Mouse (Mus musculus): Measurements from ENCODE around the gene Upk3a. TPM values are rescaled to one million over a fixed set of nuclear protein-coding genes. Genes with fewer than 3 reads are reported as not detected.

Gene Upk3a
- not detected in 2 replicates for polyA plus RNA-seq (2016; fragmentation: Nextera tagmentation; extraction: Ambion mirVana)

DNA sequence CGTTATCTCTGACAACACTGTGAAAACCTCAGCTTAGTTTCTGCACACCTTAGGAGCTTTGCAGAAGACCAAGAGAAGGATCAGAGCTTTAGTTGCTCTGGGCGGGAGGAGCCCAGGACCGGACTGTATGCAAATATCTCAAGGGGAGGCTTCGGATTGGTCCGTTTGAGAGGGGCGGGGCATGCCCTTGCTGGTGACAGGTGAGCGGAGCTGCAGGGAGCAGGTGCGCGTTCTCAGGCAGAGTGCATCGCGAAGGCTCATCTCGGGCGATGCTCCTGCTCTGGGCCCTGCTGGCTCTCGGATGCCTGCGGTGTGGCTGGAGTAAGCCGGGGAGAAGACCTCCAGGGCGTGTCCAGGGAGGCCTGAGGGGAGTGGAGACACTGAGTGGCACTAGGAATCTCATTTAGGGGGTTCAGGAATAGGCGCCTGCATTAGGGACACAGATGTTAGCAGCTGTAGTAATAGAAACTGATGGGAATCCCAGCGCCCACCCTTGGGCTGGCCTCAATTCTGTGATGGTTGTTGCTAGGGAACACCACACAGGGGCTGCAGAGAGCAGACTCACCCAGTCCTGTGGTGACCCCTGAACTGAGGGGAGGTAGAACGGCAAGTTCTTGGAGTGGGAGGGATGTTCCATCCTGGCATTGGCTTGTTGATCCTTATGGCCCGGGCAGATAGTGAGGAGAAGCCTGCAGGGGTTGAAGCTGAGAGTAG, at the start of gene Upk3a:
TSS of gene Upk3a (plus strand) at position 191 of the 714 bp plus-strand sequence.
- DNase-seq (ENCODE audit: extremely low spot score, low spot score) = no peak
- H3K4me3 ChIP-seq = peak within 1 kb of the TSS; percentile 27
- peaks cover 27% of the 10 kb centered on the region for H3K4me1 ChIP-seq
- H3K36me3 ChIP-seq (replicated peaks) = no peaks in the 10 kb centered on the region
- H3K9me3 ChIP-seq = no peaks in the 10 kb centered on the region
- H3K27me3 ChIP-seq (ENCODE audit: poor library complexity, severe bottlenecking) = peaks cover 53% of the 10 kb centered on the region
- no peak within 1 kb of the TSS for H3K27ac ChIP-seq
- WGBS = 7% methylated on average over 21 of the region's 21 CpGs

DNA sequence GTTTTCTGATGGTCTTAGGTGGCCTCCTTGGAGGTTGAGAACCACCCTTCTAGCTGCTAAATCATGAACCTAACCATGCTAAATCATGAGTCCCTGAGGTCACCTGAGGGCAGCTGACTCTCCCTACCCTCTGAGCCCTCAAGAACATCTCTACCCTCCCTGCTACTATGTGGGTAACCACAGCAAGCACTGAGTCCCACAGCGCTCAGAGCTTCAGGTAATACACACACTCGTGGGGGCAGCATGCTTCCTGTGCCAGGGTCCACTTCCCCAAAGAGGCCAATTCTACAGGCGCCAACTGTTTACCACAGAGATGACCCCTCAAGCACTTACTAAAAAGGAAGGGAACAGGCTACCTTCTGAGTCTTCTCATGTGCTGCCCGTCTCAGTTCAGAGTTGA, 48.4 kb upstream of the Upk3a start:
- 91% methylated on average over 4 of the region's 4 CpGs for WGBS
- Histone ChIP-seq H3K4me1 (peaks cover 9% of the 10 kb centered on the region), H3K9me3 (no peaks in the 10 kb centered on the region), H3K27me3 (ENCODE audit: poor library complexity, severe bottlenecking) (no peaks in the 10 kb centered on the region), H3K27ac (no peak overlapping the region), H3K4me3 (no peak overlapping the region), H3K36me3 (replicated peaks) (peaks cover 12% of the 10 kb centered on the region)
- DNase-seq (ENCODE audit: extremely low spot score, low spot score) = no peak

DNA sequence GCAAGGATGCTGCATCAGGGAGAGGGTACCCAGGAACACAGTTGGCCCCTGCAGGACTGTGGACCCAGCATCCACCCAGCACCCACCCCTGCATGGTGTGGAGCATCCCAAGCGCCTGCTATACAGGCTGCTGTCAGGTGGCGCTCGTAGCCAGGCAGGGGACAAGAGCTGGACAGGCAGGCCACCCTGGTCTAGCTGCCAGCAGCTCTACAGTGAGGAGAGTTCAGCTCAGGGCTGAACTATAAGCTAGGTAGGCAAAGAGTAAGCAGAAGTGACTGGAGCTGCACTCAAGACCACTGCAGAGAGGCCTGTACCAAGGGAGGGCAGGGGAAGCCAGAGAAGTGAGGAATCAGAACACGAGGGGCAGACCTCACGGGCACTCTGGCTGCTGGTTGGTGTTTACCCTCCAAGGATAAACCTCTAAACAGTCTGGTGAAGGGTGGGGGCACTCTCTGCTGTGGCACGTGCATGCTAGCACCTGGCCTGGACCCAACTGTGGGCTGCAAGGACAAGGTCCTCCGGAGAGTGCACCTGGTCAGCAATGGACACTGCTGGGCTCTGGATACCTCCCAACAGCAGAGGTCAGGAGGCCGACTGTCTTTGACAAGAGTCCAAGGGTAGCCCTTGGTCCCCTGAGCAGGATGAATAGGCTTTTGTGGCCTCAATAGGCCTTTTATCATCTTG, 43.9 kb upstream of the Upk3a start:
- Histone ChIP-seq H3K4me1 (peaks cover 47% of the 10 kb centered on the region), H3K9me3 (no peaks in the 10 kb centered on the region), H3K36me3 (replicated peaks) (peaks cover 12% of the 10 kb centered on the region), H3K4me3 (peak overlapping the region; percentile 16; the same call in 1 of the 2 replicates), H3K27me3 (ENCODE audit: poor library complexity, severe bottlenecking) (no peaks in the 10 kb centered on the region), H3K27ac (peak overlapping the region; percentile 79)
- DNase-seq (ENCODE audit: extremely low spot score, low spot score) = no peak
- WGBS = 53% methylated on average over 8 of the region's 8 CpGs

DNA sequence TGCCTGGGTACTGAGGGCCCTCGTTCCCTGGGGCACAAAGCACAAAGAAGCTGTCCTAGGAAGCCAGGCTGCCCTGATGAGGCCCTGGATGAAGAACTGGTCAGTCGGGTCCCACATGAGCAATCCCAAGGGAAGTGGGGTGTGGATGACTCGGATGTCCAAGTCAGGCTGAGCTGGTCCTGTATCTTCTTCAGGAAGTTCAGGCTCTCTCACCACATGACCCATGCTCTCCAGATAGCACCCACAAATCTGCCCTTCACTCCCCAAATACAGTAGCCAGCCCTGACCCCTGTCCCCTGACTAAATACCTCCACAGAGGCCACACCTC, 43.4 kb upstream of the Upk3a start:
- Histone ChIP-seq H3K9me3 (no peaks in the 10 kb centered on the region), H3K27me3 (ENCODE audit: poor library complexity, severe bottlenecking) (no peaks in the 10 kb centered on the region), H3K4me1 (peaks cover 47% of the 10 kb centered on the region), H3K4me3 (peak overlapping the region; percentile 16; the same call in 1 of the 2 replicates), H3K27ac (peak overlapping the region; percentile 79), H3K36me3 (replicated peaks) (peaks cover 12% of the 10 kb centered on the region)
- 17% methylated on average over 3 of the region's 3 CpGs for WGBS
- DNase-seq (ENCODE audit: extremely low spot score, low spot score) = no peak

DNA sequence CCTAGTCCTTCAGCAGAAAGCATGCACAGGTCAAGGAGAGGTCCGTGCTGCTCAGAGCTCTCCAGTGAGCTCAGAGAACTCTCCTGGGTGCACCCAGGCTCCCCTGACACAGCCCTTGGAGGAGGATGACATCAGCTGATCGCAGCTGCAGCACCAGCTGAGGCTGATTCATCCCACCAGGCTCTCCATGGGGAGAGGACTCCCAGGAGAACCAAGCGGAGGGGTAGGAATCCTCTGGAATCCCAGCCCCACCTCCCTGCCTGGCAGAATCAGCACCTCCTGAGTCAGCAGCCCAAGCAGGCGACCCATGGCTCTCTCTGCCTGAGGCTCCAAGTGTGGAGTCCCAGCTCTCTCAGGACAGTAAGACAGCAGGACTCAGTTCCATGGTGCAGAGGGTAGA, 41.2 kb upstream of the Upk3a start:
- no peak overlapping the region for H3K4me3 ChIP-seq

DNA sequence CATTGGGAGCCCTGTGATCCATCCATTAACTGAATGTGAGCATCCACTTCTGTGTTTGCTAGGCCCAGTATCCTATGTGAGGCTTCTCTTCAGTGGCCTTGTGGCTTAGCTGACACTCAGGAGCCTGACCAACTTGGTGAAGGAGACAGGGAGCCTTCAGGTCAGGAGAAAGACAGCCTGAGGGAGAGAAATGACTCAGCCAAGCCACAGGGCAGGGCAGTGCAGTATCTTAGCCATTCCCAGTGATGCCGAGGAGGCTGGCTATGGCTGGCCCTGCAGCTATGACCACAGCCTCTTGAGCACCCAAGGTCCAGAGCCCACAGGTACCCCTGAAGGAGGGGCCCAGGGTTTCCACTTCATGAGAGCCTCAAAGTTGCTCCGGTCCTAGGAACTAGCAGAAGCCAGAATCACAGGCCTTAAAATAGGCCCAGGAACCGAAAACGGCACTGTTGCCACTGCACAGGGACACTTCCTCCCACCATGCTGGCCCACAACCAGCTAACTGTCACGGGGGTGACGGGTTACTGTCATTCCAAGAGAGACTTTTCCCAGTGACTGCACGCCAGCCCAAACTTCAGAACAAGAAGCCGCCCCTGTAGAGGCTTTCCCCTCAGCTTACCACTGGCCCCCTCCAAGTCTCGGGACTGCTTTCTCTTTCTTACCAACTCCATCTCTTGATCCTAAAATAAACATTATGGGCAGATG, 35.2 kb upstream of the Upk3a start:
- no peaks in the 10 kb centered on the region for H3K9me3 ChIP-seq
- no peak overlapping the region for H3K4me3 ChIP-seq
- H3K4me1 ChIP-seq = peaks cover 30% of the 10 kb centered on the region
- peaks cover 23% of the 10 kb centered on the region for H3K36me3 ChIP-seq (replicated peaks)
- DNase-seq (ENCODE audit: extremely low spot score, low spot score) = no peak
- no peak overlapping the region for H3K27ac ChIP-seq
- no peaks in the 10 kb centered on the region; the same call in 1 of the 2 replicates for H3K27me3 ChIP-seq (ENCODE audit: poor library complexity, severe bottlenecking)
- WGBS = 91% methylated on average over 9 of the region's 9 CpGs

More for the DNA sequence above, 41.2 kb upstream of the Upk3a start:
- Histone ChIP-seq H3K27me3 (ENCODE audit: poor library complexity, severe bottlenecking) (no peaks in the 10 kb centered on the region), H3K9me3 (no peaks in the 10 kb centered on the region), H3K36me3 (replicated peaks) (peaks cover 9% of the 10 kb centered on the region; the same call in 1 of the 2 replicates), H3K27ac (peak overlapping the region; percentile 9), H3K4me1 (peaks cover 47% of the 10 kb centered on the region)
- no peak for DNase-seq (ENCODE audit: extremely low spot score, low spot score)
- WGBS = 37% methylated on average over 4 of the region's 4 CpGs

DNA sequence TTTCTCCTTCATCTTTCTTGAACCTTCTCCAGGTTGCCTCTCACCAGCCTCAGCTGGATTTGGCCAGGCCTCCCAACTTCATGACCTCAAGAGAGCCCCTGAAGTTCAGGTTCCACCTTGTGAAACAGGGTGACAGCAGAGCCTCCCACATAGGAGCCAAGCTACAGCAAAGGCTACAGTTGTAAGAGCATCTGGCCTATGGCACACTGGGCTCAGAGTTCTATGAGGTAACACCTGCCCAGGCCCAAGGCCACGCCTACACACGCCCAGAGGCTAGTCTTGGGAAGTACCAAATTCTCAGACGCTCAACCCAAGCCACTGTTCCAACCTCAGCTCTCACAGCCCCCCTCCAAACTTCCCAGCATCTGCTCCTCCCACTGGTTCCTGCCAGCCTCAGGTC, 34.1 kb upstream of the Upk3a start:
- no peaks in the 10 kb centered on the region; the same call in 1 of the 2 replicates for H3K27me3 ChIP-seq (ENCODE audit: poor library complexity, severe bottlenecking)
- peaks cover 32% of the 10 kb centered on the region for H3K4me1 ChIP-seq
- whole genome bisulfite sequencing = 87% methylated on average over 3 of the region's 3 CpGs
- H3K9me3 ChIP-seq = no peaks in the 10 kb centered on the region
- H3K4me3 ChIP-seq = no peak overlapping the region
- DNase-seq (ENCODE audit: extremely low spot score, low spot score) = no peak
- H3K36me3 ChIP-seq (replicated peaks) = peaks cover 23% of the 10 kb centered on the region
- no peak overlapping the region for H3K27ac ChIP-seq

DNA sequence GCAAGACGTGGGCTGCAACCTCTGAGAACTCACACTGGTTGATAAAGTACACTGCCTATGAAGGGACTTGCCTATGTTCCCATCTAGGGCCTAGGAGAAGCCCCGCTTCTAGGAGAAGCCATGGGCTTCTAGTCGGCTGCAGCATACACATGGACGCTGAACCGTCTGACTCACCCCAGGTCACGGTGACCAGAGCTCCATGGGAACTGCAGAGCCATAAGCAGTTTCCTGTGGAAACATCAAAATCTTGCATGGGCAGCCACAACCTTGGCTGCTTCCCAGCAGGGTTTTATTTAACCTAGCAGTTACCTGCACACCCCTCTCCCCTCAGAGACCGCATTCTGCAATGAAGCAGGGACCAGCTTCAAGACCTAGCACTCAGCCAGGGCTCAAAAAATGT, 33.2 kb upstream of the Upk3a start:
- H3K36me3 ChIP-seq (replicated peaks) = peaks cover 21% of the 10 kb centered on the region
- WGBS = 92% methylated on average over 7 of the region's 7 CpGs
- no peak for DNase-seq (ENCODE audit: extremely low spot score, low spot score)
- peaks cover 40% of the 10 kb centered on the region for H3K4me1 ChIP-seq
- peaks cover 3% of the 10 kb centered on the region for H3K27me3 ChIP-seq (ENCODE audit: poor library complexity, severe bottlenecking)
- H3K27ac ChIP-seq = no peak overlapping the region
- no peaks in the 10 kb centered on the region for H3K9me3 ChIP-seq
- H3K4me3 ChIP-seq = no peak overlapping the region

DNA sequence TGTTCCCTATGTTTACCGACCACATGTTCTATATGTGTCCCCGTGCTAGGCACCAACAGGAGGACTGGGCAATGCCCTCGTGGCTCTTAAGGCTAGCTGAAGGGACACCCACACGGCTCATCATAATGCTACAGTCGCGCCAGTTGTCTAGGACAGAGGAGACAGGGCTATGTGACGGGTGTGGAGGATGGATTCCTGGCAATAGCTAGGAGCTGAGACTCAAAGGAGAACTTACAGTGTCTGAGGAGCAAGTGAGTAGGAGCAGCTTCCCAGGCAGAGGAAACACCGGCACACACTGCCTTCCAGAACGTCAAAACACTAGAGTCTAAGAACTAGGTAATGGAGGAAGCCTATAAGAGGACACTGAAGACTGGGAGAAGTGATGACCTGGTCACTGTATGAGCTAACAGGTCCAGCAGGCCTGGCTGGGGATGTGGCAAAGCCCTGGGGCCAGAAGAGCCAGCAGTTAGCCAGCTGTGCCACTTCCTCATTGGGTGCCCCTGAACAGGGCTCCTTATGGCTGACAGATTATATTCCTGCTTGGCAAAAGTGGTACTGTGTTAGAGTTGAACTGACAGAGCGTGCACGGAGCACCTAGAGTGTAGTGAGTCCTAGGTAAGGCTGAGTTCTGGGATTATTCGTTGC, 31.3 kb upstream of the Upk3a start:
- H3K4me1 ChIP-seq = peaks cover 46% of the 10 kb centered on the region
- no peak for DNase-seq (ENCODE audit: extremely low spot score, low spot score)
- H3K36me3 ChIP-seq (replicated peaks) = peaks cover 18% of the 10 kb centered on the region
- H3K4me3 ChIP-seq = no peak overlapping the region
- H3K9me3 ChIP-seq = no peaks in the 10 kb centered on the region
- H3K27me3 ChIP-seq (ENCODE audit: poor library complexity, severe bottlenecking) = peaks cover 20% of the 10 kb centered on the region
- WGBS = 85% methylated on average over 12 of the region's 12 CpGs
- H3K27ac ChIP-seq = no peak overlapping the region

DNA sequence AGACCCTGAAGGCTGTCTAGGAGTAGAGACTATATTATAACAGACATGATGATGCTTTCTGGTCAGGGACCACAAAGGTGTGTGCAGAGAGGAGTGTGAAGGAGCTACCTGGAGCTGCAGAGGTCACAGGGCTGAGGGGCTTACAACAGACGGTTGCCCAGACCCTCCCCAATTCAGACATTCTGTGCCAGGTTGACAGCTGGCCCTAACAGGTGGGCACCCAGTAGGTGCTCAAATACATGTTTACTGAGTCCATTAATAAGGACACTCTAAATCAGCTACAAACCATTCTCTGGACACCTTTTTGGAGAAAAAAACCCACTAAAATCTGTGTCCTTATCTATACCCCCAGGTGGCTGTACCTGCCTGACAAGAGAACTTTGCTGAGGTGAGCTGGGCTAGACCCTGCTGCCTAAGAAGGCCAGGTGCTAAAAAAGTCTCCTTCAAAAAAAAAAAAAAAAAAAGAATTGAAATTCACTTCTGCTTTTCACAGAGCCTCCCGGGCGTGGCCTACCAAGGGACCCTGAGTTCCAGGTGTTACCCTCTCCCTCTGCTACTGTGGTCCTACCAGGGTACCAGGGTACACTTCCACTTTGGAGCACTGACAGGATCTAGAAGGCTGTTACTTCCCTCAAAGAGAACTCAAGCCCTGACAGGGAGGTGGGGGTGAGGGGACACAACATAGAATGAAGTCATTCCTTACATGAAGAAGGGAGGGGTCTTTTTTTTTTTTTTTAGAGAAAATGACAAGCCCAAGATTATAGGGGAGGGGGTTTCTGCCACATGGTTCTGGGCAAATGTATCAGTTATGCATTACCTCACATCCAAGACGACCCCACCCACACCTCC, 30.5 kb upstream of the Upk3a start:
- Histone ChIP-seq H3K27ac (peak overlapping the region; percentile 89; the same call in 1 of the 2 replicates), H3K9me3 (no peaks in the 10 kb centered on the region), H3K27me3 (ENCODE audit: poor library complexity, severe bottlenecking) (peaks cover 27% of the 10 kb centered on the region), H3K4me3 (peak overlapping the region; percentile 88), H3K36me3 (replicated peaks) (peaks cover 18% of the 10 kb centered on the region), H3K4me1 (peaks cover 46% of the 10 kb centered on the region)
- 74% methylated on average over 4 of the region's 4 CpGs for WGBS
- DNase-seq (ENCODE audit: extremely low spot score, low spot score) = no peak

DNA sequence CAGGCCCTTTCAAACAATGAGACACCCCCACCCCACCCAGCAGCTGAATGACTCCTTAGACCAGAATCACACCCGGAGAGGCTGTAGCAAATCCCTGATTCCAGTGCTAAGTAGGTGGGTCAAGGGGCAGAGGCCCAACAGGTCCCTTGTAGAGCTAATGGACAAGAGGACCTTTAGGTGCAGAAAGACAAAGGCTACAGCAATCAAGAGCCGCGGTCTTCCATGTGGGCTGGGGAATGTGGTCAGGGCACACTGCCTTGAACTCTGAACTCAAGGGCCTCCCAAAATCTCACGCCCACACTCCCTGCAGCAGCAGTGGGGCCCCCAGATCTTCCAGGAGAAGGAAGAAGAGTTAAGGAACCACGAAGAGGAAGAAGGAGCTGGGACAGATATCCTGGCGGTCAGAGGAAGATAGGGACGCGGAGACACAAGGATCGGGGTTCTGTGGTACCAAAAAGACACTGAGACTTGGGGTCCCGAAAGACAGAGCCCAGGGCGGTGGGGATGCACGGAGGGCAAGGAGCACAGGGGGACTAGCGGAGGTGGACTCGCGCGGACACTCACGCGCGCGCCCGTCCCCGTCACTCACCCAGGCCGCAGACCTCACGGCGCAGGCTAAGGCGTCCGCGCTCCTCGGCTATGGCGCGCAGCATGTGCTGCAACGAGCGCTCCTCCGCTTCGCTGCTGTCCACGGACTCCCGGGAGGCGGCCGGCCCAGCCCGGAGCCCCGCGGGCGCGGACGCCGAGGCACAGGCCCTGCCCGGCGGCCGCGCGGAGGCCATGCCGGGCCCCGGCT, 29.7 kb upstream of the Upk3a start:
- DNase-seq (ENCODE audit: extremely low spot score, low spot score) = peak; percentile 50
- H3K9me3 ChIP-seq = no peaks in the 10 kb centered on the region
- peaks cover 16% of the 10 kb centered on the region for H3K36me3 ChIP-seq (replicated peaks)
- WGBS = under 1% methylated on average over 53 of the region's 53 CpGs
- peak overlapping the region; percentile 88 for H3K4me3 ChIP-seq
- H3K4me1 ChIP-seq = peaks cover 46% of the 10 kb centered on the region
- H3K27me3 ChIP-seq (ENCODE audit: poor library complexity, severe bottlenecking) = peaks cover 31% of the 10 kb centered on the region
- peak overlapping the region; percentile 89 for H3K27ac ChIP-seq

Measured in forebrain, embryonic 10.5 days (tissue).